Mouse (Mus musculus): ENCODE data around the gene Il13.
A peak's percentile ranks its signal among the peaks of the same experiment; 100 is the strongest.

DNA sequence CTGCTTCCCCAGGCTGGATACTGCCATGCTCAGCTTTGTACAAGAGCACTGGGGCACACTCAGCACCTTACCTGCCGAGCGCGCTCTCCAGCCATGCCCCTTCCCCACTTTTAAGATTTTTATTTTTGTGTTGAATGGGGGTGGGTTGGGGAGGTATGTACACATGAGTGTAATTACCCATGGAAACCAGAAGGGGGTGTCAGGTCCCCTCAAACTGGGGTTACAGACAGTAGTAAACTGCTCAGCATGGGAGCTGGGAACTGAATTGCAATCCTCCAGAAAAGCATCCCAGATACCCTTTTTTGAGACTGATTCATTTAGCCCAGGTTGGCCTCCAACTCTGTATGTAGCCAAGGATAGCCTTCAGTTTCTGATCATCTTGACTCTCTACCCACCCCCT lies 29.5 kb downstream of the Il13 start:
- peak; percentile 67 for TF ChIP-seq CTCF (conservative IDR thresholded peaks at IDR 0.05; ENCODE audit: low read length)
- TF ChIP-seq NANOG (IDR thresholded peaks at IDR 0.05; ENCODE audit: borderline replicate concordance, low read length), result no peak

Measured in E14TG2a.4 (cell line).